Mouse (Mus musculus) liver, embryonic 12.5 days (tissue): ENCODE measurements around the gene Nrgn. TPM values are rescaled to one million over a fixed set of nuclear protein-coding genes. Genes with fewer than 3 reads are reported as not detected.
A peak's percentile ranks its signal among the peaks of the same experiment; 100 is the strongest.

Experiments
- ATAC-seq: fragments of 200-750 bp; cut with Nextera tagmentation; 2 replicates; pipeline ENCODE4 v1.8.0; 2017; ENCODE audit warnings: moderate number of reproducible peaks, mild to moderate bottlenecking, moderate library complexity
- H3K27ac ChIP-seq: fragments of 300-500 bp; sonication (generic); 2 replicates; pipeline ENCODE4 v1.5.1; 2016; ENCODE audit warnings: mild to moderate bottlenecking
- H3K27me3 ChIP-seq: fragments of 300-500 bp; sonication (generic); replicated peaks from 2 replicates; pipeline ENCODE4 v1.6.1; 2016; ENCODE audit warnings: mild to moderate bottlenecking, moderate library complexity
- H3K36me3 ChIP-seq: fragments of 300-500 bp; sonication (generic); 2 replicates; pipeline ENCODE4 v1.6.1; 2016; ENCODE audit warnings: mild to moderate bottlenecking, moderate library complexity
- H3K4me1 ChIP-seq: fragments of 300-500 bp; sonication (generic); 2 replicates; pipeline ENCODE4 v1.6.1; 2016
- H3K4me2 ChIP-seq: fragments of 300-500 bp; sonication (generic); 2 replicates; pipeline ENCODE4 v1.6.1; 2016; ENCODE audit warnings: mild to moderate bottlenecking, moderate library complexity
- H3K4me3 ChIP-seq: fragments of 300-500 bp; sonication (generic); 2 replicates; pipeline ENCODE4 v1.5.1; 2016; ENCODE audit warnings: mild to moderate bottlenecking, moderate library complexity
- H3K9ac ChIP-seq: fragments of 300-500 bp; sonication (generic); 2 replicates; pipeline ENCODE4 v1.6.1; 2016; ENCODE audit warnings: mild to moderate bottlenecking, moderate library complexity
- H3K9me3 ChIP-seq: fragments of 300-500 bp; sonication (generic); replicated peaks from 2 replicates; pipeline ENCODE4 v1.6.1; 2016; ENCODE audit warnings: mild to moderate bottlenecking, moderate library complexity
- WGBS: fragments of 180-500 bp; shearing (Covaris S2); methylation state at CpG from one replicate; pipeline ENCODE4 v1.1.7; 2016; ENCODE audit not compliant: insufficient replicate concordance; 5-methylcytosine and 5-hydroxymethylcytosine counted together
- polyA plus RNA-seq: library from polyadenylated mRNA; unstranded; fragments of >200 nt; fragmentation: Nextera tagmentation; extraction: Ambion mirVana; gene quantifications from 2 replicates; pipeline ENCODE4 v1.2.1, GENCODE M21; 2016

Nrgn gene
- polyA plus RNA-seq, 1 experiment from 2014 or later = 23.4 TPM

- no peak within 1 kb of the TSS for H3K27ac ChIP-seq
- 61% methylated on average over 23 of the region's 23 CpGs for WGBS
- no peak within 1 kb of the TSS for H3K4me3 ChIP-seq
- no peak within 1 kb of the TSS for H3K9ac ChIP-seq
- no peaks in the 10 kb centered on the region for H3K9me3 ChIP-seq
- H3K27me3 ChIP-seq = peaks cover 42% of the 10 kb centered on the region; the same call in 1 of the 2 replicates
- no peak for ATAC-seq
- peaks cover 5% of the 10 kb centered on the region for H3K4me1 ChIP-seq
- no peaks in the 10 kb centered on the region for H3K36me3 ChIP-seq
- H3K4me2 ChIP-seq = no peak within 1 kb of the TSS
Observed at GRCm38 (mm10) chr9:37539170-37540025, 13.3 kb downstream of the Nrgn start, which contains the start of gene Vsig2. TSS of gene Vsig2 (plus strand) at chr9:37539255.

GRCm38 (mm10) chr9:37537658-37538250, 14.9 kb downstream of the Nrgn start:
- Histone ChIP-seq H3K9me3 (no peaks in the 10 kb centered on the region), H3K4me3 (no peak overlapping the region), H3K27ac (no peak overlapping the region), H3K4me1 (no peaks in the 10 kb centered on the region), H3K9ac (no peak overlapping the region), H3K27me3 (peaks cover 45% of the 10 kb centered on the region; the same call in 1 of the 2 replicates), H3K4me2 (no peak overlapping the region), H3K36me3 (no peaks in the 10 kb centered on the region)
- WGBS = 33% methylated on average over 5 of the region's 5 CpGs
- ATAC-seq = no peak

- Histone ChIP-seq H3K4me3 (no peak overlapping the region), H3K4me2 (no peak overlapping the region), H3K4me1 (peaks cover 3% of the 10 kb centered on the region; the same call in 1 of the 2 replicates), H3K27ac (no peak overlapping the region), H3K9ac (no peak overlapping the region), H3K27me3 (peaks cover 46% of the 10 kb centered on the region), H3K9me3 (no peaks in the 10 kb centered on the region), H3K36me3 (no peaks in the 10 kb centered on the region)
- no peak for ATAC-seq
- WGBS = 60% methylated on average over 4 of the region's 4 CpGs
Observed at GRCm38 (mm10) chr9:37536851-37537250, 15.9 kb downstream of the Nrgn start.

GRCm38 (mm10) chr9:37530888-37531705, 21.6 kb downstream of the Nrgn start:
- H3K4me2 ChIP-seq = peak overlapping the region; percentile 62
- 0 out of 2 replicates have a peak overlapping the region, but pooled peaks have one; percentile 8 for H3K27ac ChIP-seq
- H3K9ac ChIP-seq = 0 out of 2 replicates have a peak overlapping the region, but pooled peaks have one; percentile 33
- H3K4me1 ChIP-seq = peaks cover 32% of the 10 kb centered on the region
- ATAC-seq = peak; percentile 48
- peaks cover 68% of the 10 kb centered on the region for H3K27me3 ChIP-seq
- peak overlapping the region; percentile 38 for H3K4me3 ChIP-seq
- H3K36me3 ChIP-seq = no peaks in the 10 kb centered on the region
- no peaks in the 10 kb centered on the region for H3K9me3 ChIP-seq
- 7% methylated on average over 31 of the region's 31 CpGs for WGBS

- H3K27me3 ChIP-seq = peaks cover 69% of the 10 kb centered on the region
- 3% methylated on average over 32 of the region's 32 CpGs for WGBS
Observed at GRCm38 (mm10) chr9:37530031-37530887, 22.4 kb downstream of the Nrgn start.

GRCm38 (mm10) chr9:37528225-37528970, 24.3 kb downstream of the Nrgn start:
- Histone ChIP-seq H3K27ac (0 out of 2 replicates have a peak overlapping the region, but pooled peaks have one; percentile 63), H3K4me3 (peak overlapping the region; percentile 38), H3K4me1 (peaks cover 32% of the 10 kb centered on the region), H3K4me2 (peak overlapping the region; percentile 62), H3K36me3 (peaks cover 5% of the 10 kb centered on the region), H3K27me3 (peaks cover 69% of the 10 kb centered on the region), H3K9me3 (no peaks in the 10 kb centered on the region), H3K9ac (no peak overlapping the region)
- WGBS = 18% methylated on average over 9 of the region's 9 CpGs
- no peak; the same call in 1 of the 2 replicates for ATAC-seq

More at GRCm38 (mm10) chr9:37530031-37530887, 22.4 kb downstream of the Nrgn start:
- Histone ChIP-seq H3K4me1 (peaks cover 32% of the 10 kb centered on the region), H3K9ac (0 out of 2 replicates have a peak overlapping the region, but pooled peaks have one; percentile 33), H3K27ac (peak overlapping the region; percentile 63), H3K4me2 (peak overlapping the region; percentile 62), H3K36me3 (0 out of 2 replicates have a peak, but pooled peaks cover 1% of the 10 kb centered on the region), H3K9me3 (no peaks in the 10 kb centered on the region), H3K4me3 (peak overlapping the region; percentile 38)
- peak; percentile 43; the same call in 1 of the 2 replicates for ATAC-seq

GRCm38 (mm10) chr9:37527396-37528224, 25.1 kb downstream of the Nrgn start, which contains the start of gene Esam:
TSS of gene Esam (plus strand) at chr9:37528078.
- H3K4me1 ChIP-seq = peaks cover 32% of the 10 kb centered on the region
- ATAC-seq = peak; percentile 28; the same call in 1 of the 2 replicates
- no peaks in the 10 kb centered on the region for H3K9me3 ChIP-seq
- peaks cover 13% of the 10 kb centered on the region for H3K36me3 ChIP-seq
- H3K27me3 ChIP-seq = peaks cover 65% of the 10 kb centered on the region
- 0 out of 2 replicates have a peak within 1 kb of the TSS, but pooled peaks have one; percentile 63 for H3K27ac ChIP-seq
- WGBS = 2% methylated on average over 41 of the region's 41 CpGs
- H3K9ac ChIP-seq = no peak within 1 kb of the TSS
- peak within 1 kb of the TSS; percentile 38 for H3K4me3 ChIP-seq
- peak within 1 kb of the TSS; percentile 62 for H3K4me2 ChIP-seq

GRCm38 (mm10) chr9:37526443-37527395, 26.0 kb downstream of the Nrgn start:
- Histone ChIP-seq H3K27me3 (peaks cover 58% of the 10 kb centered on the region), H3K4me1 (peaks cover 28% of the 10 kb centered on the region), H3K4me2 (peak overlapping the region; percentile 62), H3K27ac (no peak overlapping the region), H3K36me3 (peaks cover 16% of the 10 kb centered on the region), H3K9me3 (no peaks in the 10 kb centered on the region), H3K9ac (no peak overlapping the region), H3K4me3 (peak overlapping the region; percentile 38)
- no peak for ATAC-seq
- WGBS = 26% methylated on average over 21 of the region's 21 CpGs

- Histone ChIP-seq H3K9me3 (no peaks in the 10 kb centered on the region), H3K36me3 (peaks cover 22% of the 10 kb centered on the region), H3K9ac (no peak overlapping the region), H3K27ac (no peak overlapping the region), H3K27me3 (peaks cover 46% of the 10 kb centered on the region), H3K4me2 (no peak overlapping the region), H3K4me1 (peaks cover 20% of the 10 kb centered on the region), H3K4me3 (no peak overlapping the region)
- WGBS = 51% methylated on average over 2 of the region's 2 CpGs
- ATAC-seq = no peak
Observed at GRCm38 (mm10) chr9:37525461-37525860, 27.2 kb downstream of the Nrgn start.
